Mouse (Mus musculus): ENCODE measurements around the gene Snrnp35. TPM values are rescaled to one million over a fixed set of nuclear protein-coding genes. Genes with fewer than 3 reads are reported as not detected.
A peak's percentile ranks its signal among the peaks of the same experiment; 100 is the strongest.

Snrnp35 gene
- total RNA-seq (2014; fragmentation: Nextera tagmentation) (8.1 and 10.2 TPM in 2 replicates), total RNA-seq (2017) (9.8 and 10.1 TPM in 2 replicates), polyA plus RNA-seq (2012) (24.4 and 26.6 TPM in 2 replicates)

- TF ChIP-seq CTCF (IDR thresholded peaks at IDR 0.05; ENCODE audit: low read depth, low read length) (no peak), POLR2AphosphoS5 (IDR thresholded peaks at IDR 0.05; ENCODE audit: insufficient replicate concordance, low read depth, low read length) (no peak), GATA2 (IDR thresholded peaks at IDR 0.05; ENCODE audit: borderline replicate concordance, low read depth, low read length) (no peak)
- ATAC-seq (ENCODE audit: extremely low read depth, insufficient number of reproducible peaks, low FRiP score, poor library complexity, severe bottlenecking) = peak; percentile 86
- DNase-seq (ENCODE audit: low spot score) = peak; percentile 71
Measured at GRCm38 (mm10) chr5:124482966-124483654, at the start of gene Snrnp35. TSS of gene Snrnp35 (plus strand) at chr5:124483134.

DNA sequence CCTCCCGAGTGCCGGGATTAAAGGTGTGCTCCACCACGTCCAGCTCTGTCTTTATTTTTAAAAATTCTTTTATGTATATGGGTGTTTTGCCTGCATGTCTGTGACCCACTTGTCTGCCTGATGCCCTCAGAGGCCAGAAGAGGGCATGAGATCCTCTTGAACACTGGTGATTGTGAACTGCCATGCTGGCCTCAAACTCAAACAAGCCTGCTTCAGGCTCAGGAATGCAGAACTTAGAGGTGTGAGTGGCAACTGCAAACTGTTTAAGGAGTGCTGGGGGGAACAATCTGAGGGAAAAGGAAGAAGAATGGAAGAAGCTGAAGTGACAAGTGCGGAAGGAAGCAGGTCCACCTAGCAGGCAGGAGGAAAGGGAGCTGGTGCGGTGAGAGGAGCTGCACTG lies 44.7 kb upstream of the Snrnp35 start:
- H3K36me3 ChIP-seq (replicated peaks) = peaks cover 18% of the 10 kb centered on the region
- no peak for TF ChIP-seq POLR2AphosphoS5 (IDR thresholded peaks at IDR 0.05; ENCODE audit: insufficient replicate concordance, low read depth, low read length)
- no peak for TF ChIP-seq GATA2 (IDR thresholded peaks at IDR 0.05; ENCODE audit: borderline replicate concordance, low read depth, low read length)
- TF ChIP-seq TAL1 (conservative IDR thresholded peaks at IDR 0.05; ENCODE audit: low read depth, low read length) = no peak
- no peak for TF ChIP-seq CTCF (IDR thresholded peaks at IDR 0.05; ENCODE audit: low read depth, low read length)
- TF ChIP-seq GATA1 (IDR thresholded peaks at IDR 0.05; ENCODE audit: borderline replicate concordance, low read length) = no peak

More at GRCm38 (mm10) chr5:124482966-124483654, at the start of gene Snrnp35:
- Histone ChIP-seq H3K4me1 (ENCODE audit: insufficient read depth, low read depth, low read length) (peaks cover 34% of the 10 kb centered on the region), H3K36me3 (replicated peaks) (peaks cover 33% of the 10 kb centered on the region), H3K9me3 (replicated peaks) (no peaks in the 10 kb centered on the region), H3K4me3 (ENCODE audit: low read depth, low read length) (peak within 1 kb of the TSS; percentile 79), H3K27me3 (ENCODE audit: insufficient read depth, low read length) (no peaks in the 10 kb centered on the region)

GRCm38 (mm10) chr5:124438746-124439145 lies 44.2 kb upstream of the Snrnp35 start:
- H3K36me3 ChIP-seq (replicated peaks) = peaks cover 19% of the 10 kb centered on the region
- 0 out of 2 replicates have a peak, but pooled peaks cover 2% of the 10 kb centered on the region for H3K9me3 ChIP-seq (replicated peaks)
- TF ChIP-seq CTCF (IDR thresholded peaks at IDR 0.05; ENCODE audit: low read depth, low read length) = no peak
- TF ChIP-seq TAL1 (conservative IDR thresholded peaks at IDR 0.05; ENCODE audit: low read depth, low read length) = no peak
- TF ChIP-seq POLR2AphosphoS5 (IDR thresholded peaks at IDR 0.05; ENCODE audit: insufficient replicate concordance, low read depth, low read length) = no peak
- no peak for TF ChIP-seq GATA2 (IDR thresholded peaks at IDR 0.05; ENCODE audit: borderline replicate concordance, low read depth, low read length)
- TF ChIP-seq GATA1 (IDR thresholded peaks at IDR 0.05; ENCODE audit: borderline replicate concordance, low read length) = no peak
- H3K4me3 ChIP-seq (ENCODE audit: low read depth, low read length) = peak overlapping the region; percentile 82
- ATAC-seq (ENCODE audit: extremely low read depth, insufficient number of reproducible peaks, low FRiP score, poor library complexity, severe bottlenecking) (no peak), DNase-seq (ENCODE audit: low spot score) (no peak)
- H3K4me1 ChIP-seq (ENCODE audit: insufficient read depth, low read depth, low read length) = peaks cover 33% of the 10 kb centered on the region
- H3K27me3 ChIP-seq (ENCODE audit: insufficient read depth, low read length) = no peaks in the 10 kb centered on the region

More for the DNA sequence above, 44.7 kb upstream of the Snrnp35 start:
- peak overlapping the region; percentile 82; the same call in 1 of the 2 replicates for H3K4me3 ChIP-seq (ENCODE audit: low read depth, low read length)
- H3K27me3 ChIP-seq (ENCODE audit: insufficient read depth, low read length) = no peaks in the 10 kb centered on the region
- 0 out of 2 replicates have a peak, but pooled peaks cover 2% of the 10 kb centered on the region for H3K9me3 ChIP-seq (replicated peaks)
- ATAC-seq (ENCODE audit: extremely low read depth, insufficient number of reproducible peaks, low FRiP score, poor library complexity, severe bottlenecking) = no peak
- H3K4me1 ChIP-seq (ENCODE audit: insufficient read depth, low read depth, low read length) = peaks cover 35% of the 10 kb centered on the region
- peak; percentile 25 for DNase-seq (ENCODE audit: low spot score)

GRCm38 (mm10) chr5:124439447-124440093 lies 43.4 kb upstream of the Snrnp35 start, which contains the start of gene Kmt5a:
TSS of gene Kmt5a (plus strand) at chr5:124439930.
- TF ChIP-seq TAL1 (conservative IDR thresholded peaks at IDR 0.05; ENCODE audit: low read depth, low read length) (no peak), GATA2 (IDR thresholded peaks at IDR 0.05; ENCODE audit: borderline replicate concordance, low read depth, low read length) (no peak), CTCF (IDR thresholded peaks at IDR 0.05; ENCODE audit: low read depth, low read length) (no peak), GATA1 (IDR thresholded peaks at IDR 0.05; ENCODE audit: borderline replicate concordance, low read length) (no peak), POLR2AphosphoS5 (IDR thresholded peaks at IDR 0.05; ENCODE audit: insufficient replicate concordance, low read depth, low read length) (no peak)
- Histone ChIP-seq H3K36me3 (replicated peaks) (peaks cover 19% of the 10 kb centered on the region), H3K4me1 (ENCODE audit: insufficient read depth, low read depth, low read length) (peaks cover 37% of the 10 kb centered on the region), H3K9me3 (replicated peaks) (0 out of 2 replicates have a peak, but pooled peaks cover 2% of the 10 kb centered on the region), H3K4me3 (ENCODE audit: low read depth, low read length) (peak within 1 kb of the TSS; percentile 82), H3K27me3 (ENCODE audit: insufficient read depth, low read length) (no peaks in the 10 kb centered on the region)
- ATAC-seq (ENCODE audit: extremely low read depth, insufficient number of reproducible peaks, low FRiP score, poor library complexity, severe bottlenecking) = peak; percentile 97
- peak; percentile 92 for DNase-seq (ENCODE audit: low spot score)

GRCm38 (mm10) chr5:124440094-124440701 lies 42.7 kb upstream of the Snrnp35 start:
- Histone ChIP-seq H3K36me3 (replicated peaks) (peaks cover 19% of the 10 kb centered on the region), H3K27me3 (ENCODE audit: insufficient read depth, low read length) (no peaks in the 10 kb centered on the region), H3K4me1 (ENCODE audit: insufficient read depth, low read depth, low read length) (peaks cover 43% of the 10 kb centered on the region), H3K9me3 (replicated peaks) (0 out of 2 replicates have a peak, but pooled peaks cover 2% of the 10 kb centered on the region), H3K4me3 (ENCODE audit: low read depth, low read length) (peak overlapping the region; percentile 82)
- ATAC-seq (ENCODE audit: extremely low read depth, insufficient number of reproducible peaks, low FRiP score, poor library complexity, severe bottlenecking) (no peak), DNase-seq (ENCODE audit: low spot score) (peak; percentile 40)
- TF ChIP-seq GATA1 (IDR thresholded peaks at IDR 0.05; ENCODE audit: borderline replicate concordance, low read length) (no peak), CTCF (IDR thresholded peaks at IDR 0.05; ENCODE audit: low read depth, low read length) (no peak), TAL1 (conservative IDR thresholded peaks at IDR 0.05; ENCODE audit: low read depth, low read length) (no peak), GATA2 (IDR thresholded peaks at IDR 0.05; ENCODE audit: borderline replicate concordance, low read depth, low read length) (no peak), POLR2AphosphoS5 (IDR thresholded peaks at IDR 0.05; ENCODE audit: insufficient replicate concordance, low read depth, low read length) (no peak)

Measured in G1E (cell line).